Mouse (Mus musculus) embryonic fibroblast, embryonic 13.5 days (primary cell): ENCODE measurements around the gene Tmub1.

Source experiments
- CTCF ChIP-seq: IDR thresholded peaks from 2 replicates; pipeline ENCODE4 v1.5.1; 2011; ENCODE audit warnings: mild to moderate bottlenecking, control low read depth, low read length, moderate library complexity, borderline replicate concordance; ENCODE audit not compliant: insufficient read depth
- POLR2A ChIP-seq: IDR thresholded peaks from 2 replicates; pipeline ENCODE4 v1.6.1; 2011; ENCODE audit warnings: low read depth, mild to moderate bottlenecking, control low read depth, low read length, moderate library complexity

GRCm38 (mm10) chr5:24492546-24493285 is 45.1 kb upstream of the Tmub1 start:
- TF ChIP-seq POLR2A, result no peak
- no peak for TF ChIP-seq CTCF
